Mouse (Mus musculus): ENCODE measurements around the gene Fbxw7.
"Not testable (repeated sequence)": the region's sequence is repeated elsewhere in the genome, so short reads cannot be mapped to it uniquely, and the experiment has no call there.

Gene Fbxw7

DNA sequence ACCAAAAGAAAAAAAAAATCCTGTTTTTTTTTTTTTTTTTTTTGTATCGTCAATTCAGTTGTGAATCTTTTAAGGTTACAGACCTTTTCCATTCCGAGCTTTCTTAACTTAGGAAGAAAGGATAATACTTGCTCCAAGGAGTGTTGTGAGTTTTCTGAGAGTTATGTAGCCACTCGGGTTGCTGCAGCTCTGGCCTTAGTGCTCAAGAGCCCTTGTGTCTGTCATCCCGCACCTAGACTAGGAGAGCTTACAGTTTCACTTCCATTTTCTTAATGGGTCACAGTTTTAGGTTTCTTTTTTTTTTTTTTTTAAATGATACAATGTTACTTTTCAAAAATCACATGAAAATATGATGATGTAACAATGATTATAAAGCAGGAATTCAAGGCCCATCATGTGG is 12.5 kb downstream of the Fbxw7 start:
- DNase-seq (ENCODE audit: low spot score), result no peak

GRCm38 (mm10) chr3:84829366-84829765 is 14.3 kb downstream of the Fbxw7 start:
- no peak for DNase-seq (ENCODE audit: low spot score)

DNA sequence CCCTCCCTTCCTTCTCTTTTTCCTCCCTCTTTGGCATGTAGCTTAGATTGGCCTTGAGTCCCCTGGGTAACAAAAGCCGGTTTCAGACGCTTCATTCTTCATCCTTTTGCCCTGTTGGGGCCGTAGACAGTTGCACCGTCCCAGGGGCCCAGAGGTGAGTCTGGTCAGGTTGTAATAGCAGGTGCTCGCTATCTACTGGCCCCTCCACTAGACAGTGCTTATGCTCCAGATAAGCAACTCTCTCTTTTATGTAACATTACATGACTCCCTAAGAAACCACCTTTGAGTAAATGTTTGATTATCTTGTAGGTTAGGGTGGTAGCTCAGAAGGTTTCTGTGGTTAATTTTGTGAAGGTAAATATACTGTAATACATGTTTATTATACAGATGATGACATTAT is 21.0 kb downstream of the Fbxw7 start:
- DNase-seq (ENCODE audit: low spot score), result no peak

- DNase-seq (ENCODE audit: low spot score), result no peak
Measured at GRCm38 (mm10) chr3:84837984-84838383, 22.9 kb downstream of the Fbxw7 start.

GRCm38 (mm10) chr3:84839499-84839898 is 24.4 kb downstream of the Fbxw7 start:
- no peak for DNase-seq (ENCODE audit: low spot score)

DNA sequence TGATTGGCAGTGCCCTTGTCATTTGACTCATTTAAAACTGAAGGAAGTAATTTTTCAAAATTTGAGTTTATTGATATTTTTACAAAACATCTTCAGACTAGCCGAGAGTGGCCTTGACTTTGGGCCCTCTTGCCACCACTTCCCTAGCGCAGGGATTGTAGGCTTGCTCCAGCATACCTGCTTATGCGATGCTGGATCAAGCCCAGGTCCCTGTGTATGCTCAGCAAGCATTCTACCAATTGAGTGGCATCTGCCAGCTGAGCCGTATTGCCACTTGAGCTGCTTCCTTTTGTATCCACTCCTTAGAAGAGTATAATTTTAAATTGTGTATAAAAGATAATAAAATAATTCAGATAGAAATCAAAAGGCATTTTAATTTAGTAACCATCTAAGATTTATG is 26.2 kb downstream of the Fbxw7 start:
- no peak for DNase-seq (ENCODE audit: low spot score)

DNA sequence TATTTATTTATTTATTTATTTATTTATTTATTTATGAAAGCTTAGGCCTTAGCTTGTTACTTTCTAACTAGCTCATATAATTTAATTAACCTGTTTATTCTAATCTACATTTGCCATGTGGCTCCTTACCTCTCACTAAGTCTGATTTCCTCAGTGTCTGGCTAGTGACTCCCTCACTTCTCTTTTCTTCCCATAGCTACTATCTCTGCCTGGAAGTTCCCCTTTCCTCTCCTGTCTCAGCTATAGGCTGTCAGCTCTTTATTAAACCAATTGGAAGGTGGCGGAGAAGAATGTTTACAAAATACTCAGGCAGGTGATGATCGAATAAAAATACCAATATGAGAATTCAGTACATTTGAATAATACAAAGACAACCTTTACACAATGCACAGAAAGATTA is 27.7 kb downstream of the Fbxw7 start:
- DNase-seq (ENCODE audit: low spot score), result no peak

- peak; percentile 30 for DNase-seq (ENCODE audit: low spot score)
Measured at GRCm38 (mm10) chr3:84843594-84843993, 28.5 kb downstream of the Fbxw7 start.

DNA sequence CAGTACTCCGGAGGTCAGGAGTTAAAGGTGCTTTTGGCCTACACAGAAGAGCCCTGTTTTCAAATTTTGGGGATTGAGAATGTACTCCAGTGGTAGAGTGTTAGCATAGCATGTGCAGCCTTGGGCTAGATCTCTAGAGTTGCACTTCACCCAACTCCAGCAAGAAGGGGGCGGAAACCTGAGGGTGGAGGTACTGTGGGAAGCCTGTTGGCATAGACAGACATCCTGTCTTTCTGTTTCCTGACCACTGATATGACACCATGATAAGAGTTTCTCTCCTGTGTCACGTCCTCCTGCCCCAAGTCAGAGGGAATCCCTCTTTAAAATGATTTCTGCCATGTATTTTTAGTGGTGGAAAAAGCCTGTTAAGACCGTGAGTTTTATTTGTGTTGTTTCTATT is 33.7 kb downstream of the Fbxw7 start:
- DNase-seq (ENCODE audit: low spot score), result no peak

- DNase-seq (ENCODE audit: low spot score), result peak; percentile 16
Measured at GRCm38 (mm10) chr3:84850418-84850817, 35.4 kb downstream of the Fbxw7 start.

DNA sequence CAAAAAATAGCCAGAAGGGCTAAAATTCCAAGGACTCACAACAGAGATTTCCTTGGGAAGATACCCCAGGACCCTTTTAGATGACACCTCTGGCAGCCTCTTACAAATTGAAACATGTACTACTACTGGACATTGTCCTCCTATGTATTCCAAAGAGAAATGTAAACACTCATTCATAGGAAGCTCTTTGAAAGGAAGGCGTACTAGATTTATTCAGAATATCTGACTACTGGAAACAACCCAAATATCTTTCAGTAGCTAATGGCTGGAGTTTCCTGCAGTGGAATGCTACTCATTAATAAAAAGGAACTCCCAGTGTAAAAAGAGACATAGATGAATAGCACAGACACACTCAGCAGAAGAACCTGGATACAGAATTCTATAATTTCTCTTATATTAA is 36.7 kb downstream of the Fbxw7 start:
- no peak for DNase-seq (ENCODE audit: low spot score)

DNA sequence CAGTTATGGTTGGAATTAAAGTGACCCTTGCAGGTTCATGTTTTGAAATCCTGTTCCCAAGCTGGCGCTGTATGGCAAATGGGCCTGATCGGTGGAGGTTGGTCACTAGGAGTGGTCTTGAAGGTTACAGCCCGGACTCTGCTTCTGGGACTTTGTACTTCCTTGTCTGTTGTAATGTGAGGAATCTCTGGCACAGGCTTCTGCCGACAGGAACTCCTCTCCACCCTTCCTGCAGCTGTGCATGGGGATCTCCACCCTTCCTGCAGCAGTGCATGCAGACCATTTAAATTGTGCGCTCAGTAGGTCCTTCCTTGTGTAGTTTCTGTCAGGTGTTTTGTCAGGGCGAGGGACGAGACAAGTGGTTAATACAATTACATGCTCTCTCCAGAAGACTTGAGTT is 37.8 kb downstream of the Fbxw7 start:
- DNase-seq (ENCODE audit: low spot score), result peak; percentile 59

DNA sequence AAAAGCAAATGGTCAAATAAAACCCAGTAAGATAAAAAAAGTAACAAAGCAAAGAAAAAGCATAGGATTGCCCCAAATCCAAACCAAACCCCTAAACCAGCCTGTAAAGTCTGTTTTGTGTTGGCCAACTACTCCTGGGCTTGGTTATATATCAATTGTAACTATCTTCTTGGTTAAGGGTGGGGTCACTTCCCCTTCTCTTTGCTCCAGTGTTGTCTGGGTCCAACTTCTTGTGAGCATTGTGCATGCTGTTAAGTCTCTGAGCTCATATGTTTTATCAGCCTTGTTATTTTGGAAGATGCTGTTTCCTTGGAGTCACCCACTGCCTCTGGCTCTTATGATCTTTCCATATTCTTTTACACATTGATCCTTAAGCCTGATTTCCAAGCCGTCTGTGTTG is 39.4 kb downstream of the Fbxw7 start:
- no peak for DNase-seq (ENCODE audit: low spot score)

DNA sequence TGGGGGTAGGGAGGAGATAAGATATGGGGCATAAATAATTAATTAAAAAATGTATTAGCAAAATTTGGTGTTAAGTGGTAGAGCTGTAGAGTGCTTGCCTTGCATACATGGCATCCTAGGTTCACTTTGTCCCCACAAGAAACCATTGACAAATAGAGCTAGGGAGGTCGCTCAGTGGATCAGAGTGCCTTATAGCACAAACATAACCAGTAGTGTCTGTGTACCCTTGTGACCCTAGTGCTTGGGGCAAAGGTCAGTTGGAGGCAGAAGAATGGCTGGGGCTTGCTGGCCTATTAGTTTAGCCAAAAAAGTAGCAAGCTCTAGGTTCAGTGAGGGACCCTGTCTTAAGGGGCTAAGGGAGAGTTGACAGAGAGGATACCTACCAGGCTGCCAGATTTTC is 45.6 kb downstream of the Fbxw7 start:
- DNase-seq (ENCODE audit: low spot score), result peak; percentile 61

GRCm38 (mm10) chr3:84861817-84862216 is 46.7 kb downstream of the Fbxw7 start:
- DNase-seq (ENCODE audit: low spot score), result not testable (repeated sequence)

DNA sequence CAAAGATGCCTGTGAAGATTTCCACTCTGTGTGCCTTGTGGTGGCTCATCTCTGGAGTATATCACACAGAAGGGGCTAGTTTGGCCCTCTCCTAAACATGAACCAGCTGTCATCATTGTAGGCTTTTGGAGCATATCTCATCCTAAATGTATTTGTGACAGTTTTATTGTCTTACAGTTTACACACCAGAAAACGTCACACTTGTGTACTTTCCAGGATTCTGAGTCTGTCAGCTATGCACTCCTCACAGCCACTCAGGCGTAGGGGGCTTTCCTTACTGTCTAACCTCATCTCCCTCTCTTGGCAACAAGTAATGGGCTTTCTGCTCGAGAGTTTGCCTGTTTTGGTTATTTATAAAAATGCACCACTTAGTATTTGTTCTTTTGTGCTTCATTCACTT is 50.6 kb downstream of the Fbxw7 start:
- DNase-seq (ENCODE audit: low spot score), result no peak

GRCm38 (mm10) chr3:84866866-84867265 is 51.8 kb downstream of the Fbxw7 start:
- peak; percentile 76 for DNase-seq (ENCODE audit: low spot score)

DNA sequence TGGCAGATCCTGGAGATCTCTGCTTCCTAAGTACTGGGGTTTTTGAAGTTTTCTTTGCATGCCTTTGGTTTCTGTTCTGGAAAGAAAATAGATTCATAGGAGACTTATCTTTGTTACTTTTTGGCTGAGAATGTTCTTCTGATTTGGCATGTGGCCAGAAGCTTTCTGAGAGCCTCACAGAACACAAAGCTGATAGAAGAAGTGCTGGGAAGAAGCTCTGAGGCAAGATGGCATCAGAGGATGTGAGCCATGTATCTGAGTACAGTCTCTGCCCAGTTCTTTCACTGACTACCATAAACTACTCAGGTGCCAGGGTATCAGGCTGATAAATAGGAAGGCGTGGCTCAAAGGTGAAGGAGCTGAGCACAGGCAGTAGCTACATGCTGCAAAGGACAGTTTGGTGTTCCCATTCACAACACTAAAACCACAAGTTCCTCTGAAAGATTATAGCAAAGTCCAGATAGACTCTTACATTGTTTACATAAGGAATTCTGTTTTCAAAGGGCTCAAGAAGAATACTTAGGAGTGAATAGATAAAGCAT is 52.4 kb downstream of the Fbxw7 start:
- peak; percentile 12 for DNase-seq (ENCODE audit: low spot score)

GRCm38 (mm10) chr3:84867991-84868390 is 52.9 kb downstream of the Fbxw7 start:
- DNase-seq (ENCODE audit: low spot score), result no peak

DNA sequence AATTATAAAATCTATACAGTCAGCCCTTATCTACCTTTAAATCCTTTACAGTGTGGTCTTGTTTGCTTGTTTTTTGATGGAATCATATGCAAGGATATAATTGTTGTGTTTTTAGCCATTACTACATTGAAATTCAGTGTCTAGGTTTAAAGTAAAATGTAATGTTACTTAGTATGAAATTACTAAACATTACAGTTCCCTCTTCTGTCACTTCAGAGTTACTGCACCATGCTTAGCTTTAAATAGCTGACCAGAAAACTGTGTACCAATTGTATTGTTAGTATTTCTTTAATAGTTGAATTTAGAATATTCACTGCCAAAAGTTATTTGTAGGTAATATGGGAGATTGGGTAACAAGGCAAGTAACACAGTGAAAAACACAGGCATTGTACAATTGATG is 55.1 kb downstream of the Fbxw7 start:
- no peak for DNase-seq (ENCODE audit: low spot score)

DNA sequence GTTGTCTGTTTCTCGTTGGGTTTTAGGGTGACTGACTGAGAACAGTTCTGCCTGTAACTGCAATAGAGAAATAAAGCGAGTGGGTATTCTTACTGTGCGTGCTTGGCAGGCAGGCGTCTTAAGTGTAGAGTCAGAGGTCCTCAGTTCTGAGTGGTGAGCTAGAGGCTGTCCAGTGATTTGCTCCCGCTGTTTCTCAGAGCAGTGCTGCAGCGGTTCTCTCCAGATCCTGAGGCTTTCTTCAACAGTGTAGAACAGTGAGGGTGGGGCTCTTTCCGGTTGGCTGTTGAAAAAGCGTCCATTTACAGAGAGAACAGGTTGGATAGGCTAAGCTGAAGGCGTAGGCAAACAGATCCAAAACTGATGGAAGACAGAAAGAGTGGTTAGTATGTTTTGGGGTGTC is 60.2 kb downstream of the Fbxw7 start:
- no peak for DNase-seq (ENCODE audit: low spot score)

DNA sequence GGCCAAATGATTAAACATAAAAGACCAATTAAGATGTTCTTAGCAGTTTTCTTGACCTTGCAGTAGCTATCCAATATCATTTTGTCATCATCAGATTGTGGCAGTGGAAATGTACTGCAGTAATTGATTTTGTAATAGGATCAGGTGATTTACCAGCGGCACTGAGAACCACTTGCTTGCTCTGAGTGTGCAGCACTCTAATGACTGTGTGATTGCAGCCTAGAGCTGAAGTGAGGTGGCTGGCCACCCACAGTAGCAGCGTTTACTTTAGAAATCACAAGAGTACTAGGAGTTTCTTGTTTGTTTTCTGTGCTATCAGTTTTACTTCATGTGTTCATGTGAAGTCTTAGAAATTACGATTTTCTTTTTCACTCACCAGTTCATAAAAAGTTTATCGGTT is 61.1 kb downstream of the Fbxw7 start:
- no peak for DNase-seq (ENCODE audit: low spot score)

DNA sequence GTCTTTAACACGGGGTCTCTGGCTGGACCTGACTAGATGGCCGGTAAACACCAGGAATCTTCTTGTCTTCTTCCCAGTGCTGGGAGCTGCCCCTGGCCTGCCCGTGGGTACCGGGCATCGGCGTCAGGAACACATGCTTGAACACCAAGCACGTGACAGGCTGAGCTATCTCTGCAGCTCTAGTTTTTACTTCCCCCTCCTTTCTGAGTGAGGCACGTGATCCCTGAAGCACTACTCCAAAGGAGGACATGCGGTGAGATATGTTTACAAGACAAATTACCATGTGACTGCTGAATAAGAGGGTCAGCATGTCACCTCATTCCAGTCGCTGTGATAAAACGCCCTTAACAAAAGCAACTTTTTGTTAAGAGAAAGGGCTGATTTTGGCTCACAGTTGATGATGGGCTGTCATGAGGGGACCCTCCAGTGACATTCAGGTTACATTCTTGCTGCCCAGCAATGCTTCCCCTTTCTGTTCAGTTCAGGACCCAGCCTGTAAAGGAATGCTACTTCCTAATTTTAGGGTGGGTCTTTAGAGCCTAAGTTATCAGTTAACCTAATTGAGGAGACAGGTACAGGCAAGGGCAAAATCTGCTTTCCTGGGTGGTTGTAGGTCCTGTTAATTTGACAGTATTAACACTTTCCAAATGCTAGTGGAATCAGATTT is 68.9 kb downstream of the Fbxw7 start:
- DNase-seq (ENCODE audit: low spot score), result peak; percentile 62

DNA sequence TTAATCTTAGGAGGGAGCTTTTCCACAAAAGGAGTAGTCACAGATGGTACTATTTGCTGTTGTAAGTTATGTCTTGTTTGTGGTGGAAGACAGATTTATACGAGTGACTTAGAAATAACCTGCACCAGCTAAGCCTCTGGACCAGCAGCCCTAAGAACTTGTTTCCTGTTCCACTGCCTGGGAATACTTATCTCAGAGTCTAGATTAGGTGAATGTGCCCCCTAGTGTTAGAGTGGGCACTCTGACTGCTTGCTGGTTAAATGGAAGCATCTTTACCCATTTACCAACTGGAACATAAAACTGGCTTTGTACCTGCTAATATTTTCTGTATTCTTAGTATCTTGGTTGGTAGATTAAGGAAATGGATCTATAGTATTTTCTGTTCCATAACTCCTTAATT is 74.6 kb downstream of the Fbxw7 start:
- DNase-seq (ENCODE audit: low spot score), result peak; percentile 11
